Mouse (Mus musculus): ENCODE data around the gene Gm20388. TPM values are rescaled to one million over a fixed set of nuclear protein-coding genes. Genes with fewer than 3 reads are reported as not detected.

Gm20388 gene
- polyA plus RNA-seq, 1 experiment from 2014 or later, result not detected

- H3K27me3 ChIP-seq, result no peaks in the 10 kb centered on the region
- H3K4me1 ChIP-seq, result peaks cover 16% of the 10 kb centered on the region; the same call in 1 of the 2 replicates
- H3K27ac ChIP-seq (replicated peaks), result no peak overlapping the region
- 80% methylated on average over 6 of the region's 6 CpGs for WGBS
- H3K4me3 ChIP-seq, result no peak overlapping the region
- H3K9ac ChIP-seq (replicated peaks), result no peak overlapping the region
- no peaks in the 10 kb centered on the region for H3K36me3 ChIP-seq
- no peaks in the 10 kb centered on the region for H3K9me3 ChIP-seq
- H3K4me2 ChIP-seq (replicated peaks), result no peak overlapping the region
- ATAC-seq (replicated peaks), result no peak
These were observed 2850.5 kb downstream of the Gm20388 start for GRCm38 (mm10) chr8:122761109-122761508.

GRCm38 (mm10) chr8:122762731-122763266 lies 2852.2 kb downstream of the Gm20388 start:
- Histone ChIP-seq H3K9ac (replicated peaks) (no peak overlapping the region), H3K36me3 (no peaks in the 10 kb centered on the region), H3K27me3 (no peaks in the 10 kb centered on the region), H3K4me1 (peaks cover 16% of the 10 kb centered on the region; the same call in 1 of the 2 replicates), H3K4me2 (replicated peaks) (no peak overlapping the region), H3K9me3 (no peaks in the 10 kb centered on the region), H3K27ac (replicated peaks) (no peak overlapping the region), H3K4me3 (no peak overlapping the region)
- ATAC-seq (replicated peaks), result no peak
- WGBS, result 52% methylated on average over 12 of the region's 12 CpGs

- no peak for ATAC-seq (replicated peaks)
- no peaks in the 10 kb centered on the region for H3K9me3 ChIP-seq
- H3K4me2 ChIP-seq (replicated peaks), result no peak overlapping the region
- no peak overlapping the region for H3K9ac ChIP-seq (replicated peaks)
- H3K36me3 ChIP-seq, result no peaks in the 10 kb centered on the region
- H3K4me1 ChIP-seq, result peaks cover 16% of the 10 kb centered on the region; the same call in 1 of the 2 replicates
- H3K27ac ChIP-seq (replicated peaks), result no peak overlapping the region
- 85% methylated on average over 14 of the region's 14 CpGs for WGBS
- no peaks in the 10 kb centered on the region for H3K27me3 ChIP-seq
- no peak overlapping the region for H3K4me3 ChIP-seq
These were observed 2852.7 kb downstream of the Gm20388 start for GRCm38 (mm10) chr8:122763267-122763738.

- Histone ChIP-seq H3K9me3 (no peaks in the 10 kb centered on the region), H3K4me1 (peaks cover 20% of the 10 kb centered on the region), H3K36me3 (no peaks in the 10 kb centered on the region), H3K4me2 (replicated peaks) (no peak overlapping the region), H3K27me3 (no peaks in the 10 kb centered on the region), H3K9ac (replicated peaks) (no peak overlapping the region), H3K4me3 (no peak overlapping the region), H3K27ac (replicated peaks) (no peak overlapping the region)
- WGBS, result 88% methylated on average over 7 of the region's 7 CpGs
- ATAC-seq (replicated peaks), result no peak
These were observed 2854.3 kb downstream of the Gm20388 start for GRCm38 (mm10) chr8:122764790-122765474.

GRCm38 (mm10) chr8:122766189-122766588 lies 2855.5 kb downstream of the Gm20388 start:
- H3K27ac ChIP-seq (replicated peaks), result no peak overlapping the region
- no peak for ATAC-seq (replicated peaks)
- no peaks in the 10 kb centered on the region for H3K27me3 ChIP-seq
- no peak overlapping the region for H3K4me2 ChIP-seq (replicated peaks)
- no peaks in the 10 kb centered on the region for H3K9me3 ChIP-seq
- WGBS, result 80% methylated on average over 5 of the region's 5 CpGs
- no peaks in the 10 kb centered on the region for H3K36me3 ChIP-seq
- H3K4me3 ChIP-seq, result no peak overlapping the region
- no peak overlapping the region for H3K9ac ChIP-seq (replicated peaks)
- H3K4me1 ChIP-seq, result peaks cover 17% of the 10 kb centered on the region

- H3K4me3 ChIP-seq, result no peak overlapping the region
- H3K9ac ChIP-seq (replicated peaks), result no peak overlapping the region
- H3K27me3 ChIP-seq, result no peaks in the 10 kb centered on the region
- ATAC-seq (replicated peaks), result no peak
- H3K4me1 ChIP-seq, result peaks cover 17% of the 10 kb centered on the region
- H3K36me3 ChIP-seq, result no peaks in the 10 kb centered on the region
- WGBS, result 59% methylated on average over 8 of the region's 8 CpGs
- H3K9me3 ChIP-seq, result no peaks in the 10 kb centered on the region
- no peak overlapping the region for H3K4me2 ChIP-seq (replicated peaks)
- no peak overlapping the region for H3K27ac ChIP-seq (replicated peaks)
These were observed 2856.1 kb downstream of the Gm20388 start for GRCm38 (mm10) chr8:122766647-122767200.

- no peaks in the 10 kb centered on the region for H3K27me3 ChIP-seq
- H3K4me2 ChIP-seq (replicated peaks), result no peak overlapping the region
- no peak overlapping the region for H3K27ac ChIP-seq (replicated peaks)
- H3K9me3 ChIP-seq, result no peaks in the 10 kb centered on the region
- no peak for ATAC-seq (replicated peaks)
- peaks cover 17% of the 10 kb centered on the region for H3K4me1 ChIP-seq
- no peak overlapping the region for H3K4me3 ChIP-seq
- no peak overlapping the region for H3K9ac ChIP-seq (replicated peaks)
- WGBS, result 51% methylated on average over 9 of the region's 9 CpGs
- H3K36me3 ChIP-seq, result no peaks in the 10 kb centered on the region
These were observed 2856.6 kb downstream of the Gm20388 start for GRCm38 (mm10) chr8:122767229-122767628.

GRCm38 (mm10) chr8:122769251-122770058 lies 2858.8 kb downstream of the Gm20388 start:
- Histone ChIP-seq H3K4me3 (no peak overlapping the region), H3K27ac (replicated peaks) (peak overlapping the region; percentile 27; the same call in 1 of the 2 replicates), H3K9me3 (no peaks in the 10 kb centered on the region), H3K36me3 (no peaks in the 10 kb centered on the region), H3K9ac (replicated peaks) (no peak overlapping the region), H3K4me1 (peaks cover 17% of the 10 kb centered on the region), H3K27me3 (no peaks in the 10 kb centered on the region), H3K4me2 (replicated peaks) (no peak overlapping the region)
- WGBS, result 43% methylated on average over 24 of the region's 24 CpGs
- ATAC-seq (replicated peaks), result peak; percentile 82

GRCm38 (mm10) chr8:122772431-122773060 lies 2861.9 kb downstream of the Gm20388 start:
- no peaks in the 10 kb centered on the region for H3K36me3 ChIP-seq
- H3K9me3 ChIP-seq, result no peaks in the 10 kb centered on the region
- no peak for ATAC-seq (replicated peaks)
- no peak overlapping the region for H3K4me3 ChIP-seq
- no peaks in the 10 kb centered on the region for H3K27me3 ChIP-seq
- peaks cover 35% of the 10 kb centered on the region for H3K4me1 ChIP-seq
- no peak overlapping the region for H3K27ac ChIP-seq (replicated peaks)
- no peak overlapping the region for H3K4me2 ChIP-seq (replicated peaks)
- no peak overlapping the region for H3K9ac ChIP-seq (replicated peaks)
- WGBS, result 35% methylated on average over 10 of the region's 10 CpGs

GRCm38 (mm10) chr8:122775285-122776155 lies 2864.9 kb downstream of the Gm20388 start, which contains the start of gene Acsf3:
Acsf3 (plus strand) TSS chr8:122775486.
- Histone ChIP-seq H3K36me3 (peaks cover 3% of the 10 kb centered on the region; the same call in 1 of the 2 replicates), H3K4me3 (peak within 1 kb of the TSS; percentile 82), H3K27me3 (no peaks in the 10 kb centered on the region), H3K27ac (replicated peaks) (0 out of 2 replicates have a peak within 1 kb of the TSS, but pooled peaks have one; percentile 7), H3K9ac (replicated peaks) (peak within 1 kb of the TSS; percentile 83), H3K4me1 (peaks cover 19% of the 10 kb centered on the region), H3K9me3 (no peaks in the 10 kb centered on the region), H3K4me2 (replicated peaks) (peak within 1 kb of the TSS; percentile 87)
- peak; percentile 70 for ATAC-seq (replicated peaks)
- 1% methylated on average over 50 of the region's 50 CpGs for WGBS

GRCm38 (mm10) chr8:122777701-122778100 lies 2867.1 kb downstream of the Gm20388 start:
- H3K36me3 ChIP-seq, result peaks cover 13% of the 10 kb centered on the region; the same call in 1 of the 2 replicates
- H3K9me3 ChIP-seq, result no peaks in the 10 kb centered on the region
- no peak overlapping the region for H3K9ac ChIP-seq (replicated peaks)
- no peak overlapping the region for H3K4me3 ChIP-seq
- peaks cover 19% of the 10 kb centered on the region for H3K4me1 ChIP-seq
- no peaks in the 10 kb centered on the region for H3K27me3 ChIP-seq
- no peak for ATAC-seq (replicated peaks)
- 80% methylated on average over 6 of the region's 6 CpGs for WGBS
- no peak overlapping the region for H3K4me2 ChIP-seq (replicated peaks)
- H3K27ac ChIP-seq (replicated peaks), result no peak overlapping the region

Data from forebrain, embryonic 15.5 days (tissue).